Mouse (Mus musculus): ENCODE results near the gene 4930447C04Rik. TPM values are rescaled to one million over a fixed set of nuclear protein-coding genes. Genes with fewer than 3 reads are reported as not detected.

4930447C04Rik gene
- polyA plus RNA-seq, 1 experiment, result not detected

DNA sequence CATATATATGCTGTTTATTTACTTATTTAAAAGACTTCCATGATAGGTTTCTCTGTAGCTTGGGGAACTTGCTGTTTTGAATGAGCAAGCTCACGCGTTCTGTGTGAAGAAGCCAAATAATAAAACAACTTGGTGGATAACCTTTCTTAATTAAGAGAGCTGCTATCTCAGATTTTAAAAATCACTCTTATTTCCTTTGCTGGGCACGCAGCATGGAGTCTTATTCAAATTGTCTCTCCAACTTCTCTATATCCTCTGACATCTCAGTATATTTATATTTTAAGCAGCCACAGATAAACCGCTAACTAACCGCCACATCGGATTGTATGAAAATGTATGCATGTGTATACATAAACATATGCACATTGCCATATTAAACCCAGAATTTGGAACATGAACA lies 1.6 kb upstream of the 4930447C04Rik start:
- Histone ChIP-seq H3K27me3 (ENCODE audit: control insufficient read depth, insufficient read depth, insufficient read length) (peaks cover 76% of the 10 kb centered on the region), H3ac (ENCODE audit: control insufficient read depth, insufficient read length, low read depth) (no peak overlapping the region), H3K4me3 (ENCODE audit: insufficient read depth, poor library complexity, severe bottlenecking) (no peak overlapping the region), H3K79me2 (ENCODE audit: control insufficient read depth, insufficient read depth) (no peaks in the 10 kb centered on the region), H3K79me3 (ENCODE audit: low read depth) (no peaks in the 10 kb centered on the region), H3K36me3 (ENCODE audit: control insufficient read depth, insufficient read depth) (no peaks in the 10 kb centered on the region)
- TF ChIP-seq MYOD1 (IDR thresholded peaks at IDR 0.05; ENCODE audit: control insufficient read depth, insufficient read length, low read depth) (no peak), MAX (IDR thresholded peaks at IDR 0.05) (no peak), CEBPB (IDR thresholded peaks at IDR 0.05; ENCODE audit: low read depth) (no peak), MYOG (IDR thresholded peaks at IDR 0.05; ENCODE audit: control insufficient read depth, extremely low read depth, insufficient read length) (no peak), CTCF (IDR thresholded peaks at IDR 0.05; ENCODE audit: control insufficient read depth, insufficient read depth, insufficient read length) (no peak), FOSL1 (IDR thresholded peaks at IDR 0.05; ENCODE audit: insufficient read depth, low read length, poor library complexity, severe bottlenecking) (no peak), USF1 (IDR thresholded peaks at IDR 0.05; ENCODE audit: low read depth) (no peak)

DNA sequence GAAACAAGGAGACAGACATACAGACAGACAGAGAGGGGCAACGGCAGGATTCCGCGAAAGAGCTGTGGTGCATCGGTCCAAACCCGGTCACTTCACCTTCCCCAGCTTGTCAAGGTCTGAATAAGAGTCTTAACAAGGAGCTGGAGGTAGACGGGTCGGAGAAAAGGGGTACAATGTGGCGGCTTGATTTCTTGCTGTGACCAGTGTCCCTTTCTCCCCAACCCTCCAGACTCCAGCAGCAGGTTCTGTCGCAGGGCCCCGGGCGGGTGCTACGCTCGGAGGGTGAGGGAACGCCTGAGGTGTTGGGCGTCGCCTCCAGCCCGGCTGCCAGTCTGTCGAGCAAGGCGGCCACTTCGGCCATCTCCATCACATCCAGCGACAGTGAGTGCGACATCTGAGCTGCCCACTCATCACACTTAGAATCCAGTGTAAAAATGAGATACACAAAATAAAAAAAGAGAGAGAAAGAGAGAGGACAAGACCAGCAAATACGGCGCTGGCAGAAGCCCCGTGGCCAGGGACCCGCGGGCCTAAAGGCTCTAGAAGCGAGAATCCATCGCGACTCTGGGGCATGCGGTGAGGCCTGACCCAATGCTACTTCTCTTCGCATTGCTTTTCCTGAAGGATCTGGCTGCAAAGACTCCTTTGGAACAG lies 951 bp upstream of the 4930447C04Rik start:
- H3K4me3 ChIP-seq (ENCODE audit: insufficient read depth, poor library complexity, severe bottlenecking), result no peak overlapping the region
- H3K79me3 ChIP-seq (ENCODE audit: low read depth), result no peaks in the 10 kb centered on the region
- H3K36me3 ChIP-seq (ENCODE audit: control insufficient read depth, insufficient read depth), result no peaks in the 10 kb centered on the region
- H3K79me2 ChIP-seq (ENCODE audit: control insufficient read depth, insufficient read depth), result no peaks in the 10 kb centered on the region
- peaks cover 76% of the 10 kb centered on the region for H3K27me3 ChIP-seq (ENCODE audit: control insufficient read depth, insufficient read depth, insufficient read length)
- TF ChIP-seq FOSL1 (IDR thresholded peaks at IDR 0.05; ENCODE audit: insufficient read depth, low read length, poor library complexity, severe bottlenecking) (no peak), CTCF (IDR thresholded peaks at IDR 0.05; ENCODE audit: control insufficient read depth, insufficient read depth, insufficient read length) (no peak), MYOD1 (IDR thresholded peaks at IDR 0.05; ENCODE audit: control insufficient read depth, insufficient read length, low read depth) (no peak), CEBPB (IDR thresholded peaks at IDR 0.05; ENCODE audit: low read depth) (no peak)
- no peak overlapping the region for H3ac ChIP-seq (ENCODE audit: control insufficient read depth, insufficient read length, low read depth)

DNA sequence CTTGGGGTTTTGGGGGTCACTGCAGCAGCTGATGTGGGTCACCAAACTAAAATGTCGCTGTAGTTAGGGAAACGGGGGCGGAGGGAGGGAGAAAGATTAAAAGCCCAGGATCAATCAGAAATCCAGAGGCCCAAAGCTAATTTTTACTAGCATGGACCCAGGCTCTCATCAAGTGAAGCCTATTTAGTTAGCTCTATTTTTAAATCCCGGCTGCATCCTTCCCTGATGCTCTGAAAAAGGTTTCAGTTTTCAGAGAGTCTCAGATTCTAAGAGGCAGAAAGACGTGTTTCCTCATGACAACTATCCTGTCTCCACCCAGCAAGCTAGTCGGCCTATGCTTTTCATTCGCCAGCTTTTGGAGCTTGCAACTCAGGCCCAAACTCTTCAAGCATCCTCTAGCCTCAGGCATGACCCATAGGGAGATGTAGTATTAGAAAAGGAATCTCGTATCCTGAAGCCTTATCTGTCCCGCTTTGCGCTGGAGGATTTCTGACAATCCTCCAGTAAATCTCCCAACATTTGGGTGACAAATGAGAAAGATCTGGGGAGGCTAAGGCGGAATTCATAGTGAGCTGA lies 336 bp upstream of the 4930447C04Rik start:
- Histone ChIP-seq H3K36me3 (ENCODE audit: control insufficient read depth, insufficient read depth) (no peaks in the 10 kb centered on the region), H3K4me3 (ENCODE audit: insufficient read depth, poor library complexity, severe bottlenecking) (no peak overlapping the region), H3K79me3 (ENCODE audit: low read depth) (no peaks in the 10 kb centered on the region), H3ac (ENCODE audit: control insufficient read depth, insufficient read length, low read depth) (no peak overlapping the region), H3K79me2 (ENCODE audit: control insufficient read depth, insufficient read depth) (no peaks in the 10 kb centered on the region), H3K27me3 (ENCODE audit: control insufficient read depth, insufficient read depth, insufficient read length) (peaks cover 71% of the 10 kb centered on the region)
- TF ChIP-seq MAX (IDR thresholded peaks at IDR 0.05) (no peak), CTCF (IDR thresholded peaks at IDR 0.05; ENCODE audit: control insufficient read depth, insufficient read depth, insufficient read length) (no peak), FOSL1 (IDR thresholded peaks at IDR 0.05; ENCODE audit: insufficient read depth, low read length, poor library complexity, severe bottlenecking) (no peak), USF1 (IDR thresholded peaks at IDR 0.05; ENCODE audit: low read depth) (no peak), CEBPB (IDR thresholded peaks at IDR 0.05; ENCODE audit: low read depth) (no peak), MYOG (IDR thresholded peaks at IDR 0.05; ENCODE audit: control insufficient read depth, extremely low read depth, insufficient read length) (no peak), MYOD1 (IDR thresholded peaks at IDR 0.05; ENCODE audit: control insufficient read depth, insufficient read length, low read depth) (no peak)

GRCm38 (mm10) chr12:72939616-72940015 lies 958 bp downstream of the 4930447C04Rik start, which contains the start of gene Six6:
Gene Six6 (plus strand): TSS chr12:72939892.
- Histone ChIP-seq H3K4me3 (ENCODE audit: insufficient read depth, poor library complexity, severe bottlenecking) (no peak within 1 kb of the TSS), H3ac (ENCODE audit: control insufficient read depth, insufficient read length, low read depth) (no peak within 1 kb of the TSS), H3K27me3 (ENCODE audit: control insufficient read depth, insufficient read depth, insufficient read length) (peaks cover 60% of the 10 kb centered on the region), H3K79me2 (ENCODE audit: control insufficient read depth, insufficient read depth) (no peaks in the 10 kb centered on the region), H3K36me3 (ENCODE audit: control insufficient read depth, insufficient read depth) (no peaks in the 10 kb centered on the region), H3K79me3 (ENCODE audit: low read depth) (no peaks in the 10 kb centered on the region)
- TF ChIP-seq MYOG (IDR thresholded peaks at IDR 0.05; ENCODE audit: control insufficient read depth, extremely low read depth, insufficient read length) (no peak), USF1 (IDR thresholded peaks at IDR 0.05; ENCODE audit: low read depth) (no peak), FOSL1 (IDR thresholded peaks at IDR 0.05; ENCODE audit: insufficient read depth, low read length, poor library complexity, severe bottlenecking) (no peak), MAX (IDR thresholded peaks at IDR 0.05) (no peak), CEBPB (IDR thresholded peaks at IDR 0.05; ENCODE audit: low read depth) (no peak), CTCF (IDR thresholded peaks at IDR 0.05; ENCODE audit: control insufficient read depth, insufficient read depth, insufficient read length) (no peak), MYOD1 (IDR thresholded peaks at IDR 0.05; ENCODE audit: control insufficient read depth, insufficient read length, low read depth) (no peak)

- Histone ChIP-seq H3K4me3 (ENCODE audit: insufficient read depth, poor library complexity, severe bottlenecking) (no peak overlapping the region), H3K36me3 (ENCODE audit: control insufficient read depth, insufficient read depth) (no peaks in the 10 kb centered on the region), H3K79me2 (ENCODE audit: control insufficient read depth, insufficient read depth) (no peaks in the 10 kb centered on the region), H3K27me3 (ENCODE audit: control insufficient read depth, insufficient read depth, insufficient read length) (peaks cover 58% of the 10 kb centered on the region), H3K79me3 (ENCODE audit: low read depth) (no peaks in the 10 kb centered on the region), H3ac (ENCODE audit: control insufficient read depth, insufficient read length, low read depth) (no peak overlapping the region)
- TF ChIP-seq CTCF (IDR thresholded peaks at IDR 0.05; ENCODE audit: control insufficient read depth, insufficient read depth, insufficient read length), result no peak
- no peak for TF ChIP-seq MAX (IDR thresholded peaks at IDR 0.05)
- no peak for TF ChIP-seq MYOG (IDR thresholded peaks at IDR 0.05; ENCODE audit: control insufficient read depth, extremely low read depth, insufficient read length)
- no peak for TF ChIP-seq USF1 (IDR thresholded peaks at IDR 0.05; ENCODE audit: low read depth)
- no peak for TF ChIP-seq CEBPB (IDR thresholded peaks at IDR 0.05; ENCODE audit: low read depth)
- no peak for TF ChIP-seq FOSL1 (IDR thresholded peaks at IDR 0.05; ENCODE audit: insufficient read depth, low read length, poor library complexity, severe bottlenecking)
- no peak for TF ChIP-seq MYOD1 (IDR thresholded peaks at IDR 0.05; ENCODE audit: control insufficient read depth, insufficient read length, low read depth)
Observed at GRCm38 (mm10) chr12:72938600-72939490, 1.7 kb downstream of the 4930447C04Rik start.
